Mouse (Mus musculus) liver, adult (tissue): ENCODE data around the gene Usp43.

Experiments used
- GATA4 ChIP-seq: IDR thresholded peaks from 2 replicates; pipeline ENCODE4 v1.6.1; 2014; ENCODE audit warnings: mild to moderate bottlenecking, low read length; ENCODE audit not compliant: insufficient replicate concordance

Usp43 gene

GRCm38 (mm10) chr11:67920226-67920960 is 1.6 kb downstream of the Usp43 start:
- no peak for TF ChIP-seq GATA4

- no peak for TF ChIP-seq GATA4
These were observed 2.4 kb downstream of the Usp43 start for GRCm38 (mm10) chr11:67919593-67919992.

- no peak for TF ChIP-seq GATA4
These were observed 4.8 kb downstream of the Usp43 start for GRCm38 (mm10) chr11:67917126-67917525.

GRCm38 (mm10) chr11:67911074-67911473 is 10.9 kb downstream of the Usp43 start:
- no peak for TF ChIP-seq GATA4

- no peak for TF ChIP-seq GATA4
These were observed 18.2 kb downstream of the Usp43 start for GRCm38 (mm10) chr11:67903756-67904155.

- no peak for TF ChIP-seq GATA4
These were observed 24.8 kb downstream of the Usp43 start for GRCm38 (mm10) chr11:67897064-67897560.

- no peak for TF ChIP-seq GATA4
These were observed 26.3 kb downstream of the Usp43 start for GRCm38 (mm10) chr11:67895641-67896040.

- TF ChIP-seq GATA4, result no peak
These were observed 33.4 kb downstream of the Usp43 start for GRCm38 (mm10) chr11:67888521-67888920.

DNA sequence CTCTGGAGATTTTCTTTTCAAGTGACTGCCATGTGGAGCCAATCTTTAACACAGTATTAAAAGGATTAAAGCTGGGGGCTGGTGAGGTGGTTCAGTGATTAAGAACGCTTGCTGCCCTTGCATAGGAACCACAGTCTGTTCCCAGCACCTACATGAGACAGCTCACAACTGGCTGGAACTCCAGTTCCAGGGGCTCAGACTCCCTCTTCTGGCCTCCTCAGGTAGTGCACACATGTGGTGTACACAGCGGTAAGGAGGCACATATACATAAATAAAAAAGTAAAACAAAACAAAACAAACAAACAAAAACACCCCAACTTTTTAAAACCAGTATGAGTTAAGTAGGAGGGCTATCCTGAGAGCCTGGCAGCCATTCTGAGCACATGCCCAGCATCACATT is 36.0 kb downstream of the Usp43 start:
- no peak for TF ChIP-seq GATA4

- no peak for TF ChIP-seq GATA4
These were observed 56.3 kb downstream of the Usp43 start for GRCm38 (mm10) chr11:67865521-67866197.

DNA sequence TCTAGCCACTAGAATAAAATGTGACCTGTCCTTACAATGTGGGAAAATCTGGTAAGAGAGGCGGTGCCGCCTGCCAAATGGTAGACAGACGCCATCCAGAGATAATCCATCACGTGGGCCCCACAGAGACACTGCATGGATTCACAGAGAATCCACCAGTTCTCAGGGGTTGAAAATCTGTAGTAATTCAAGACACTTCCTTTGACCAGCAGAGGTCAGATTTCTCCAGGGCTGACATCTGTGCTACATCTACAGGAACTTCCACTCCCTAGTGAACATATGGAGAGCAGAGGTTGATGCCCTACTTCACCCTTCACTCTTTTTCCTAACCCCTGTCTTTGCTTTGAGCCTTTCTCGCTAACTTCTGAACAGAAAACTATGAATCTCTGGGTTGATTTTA is 56.9 kb downstream of the Usp43 start:
- no peak for TF ChIP-seq GATA4

- no peak for TF ChIP-seq GATA4
These were observed 60.5 kb downstream of the Usp43 start for GRCm38 (mm10) chr11:67861399-67861838.

GRCm38 (mm10) chr11:67860743-67861398 is 61.1 kb downstream of the Usp43 start:
- no peak for TF ChIP-seq GATA4

- no peak for TF ChIP-seq GATA4
These were observed 63.4 kb downstream of the Usp43 start for GRCm38 (mm10) chr11:67858518-67858917.

- no peak for TF ChIP-seq GATA4
These were observed 66.9 kb downstream of the Usp43 start for GRCm38 (mm10) chr11:67855035-67855434.

GRCm38 (mm10) chr11:67853996-67854395 is 68.0 kb downstream of the Usp43 start:
- no peak for TF ChIP-seq GATA4
